Mouse (Mus musculus) spleen, postnatal 4 days (tissue): ENCODE data around the gene Elp4.

Source experiments
- DNase-seq, 2 experiments: peaks; one replicate each; pipeline ENCODE4 v3.0.0; 2022; ENCODE audit warnings: low spot score in 2 of 2

The Elp4 gene

DNA sequence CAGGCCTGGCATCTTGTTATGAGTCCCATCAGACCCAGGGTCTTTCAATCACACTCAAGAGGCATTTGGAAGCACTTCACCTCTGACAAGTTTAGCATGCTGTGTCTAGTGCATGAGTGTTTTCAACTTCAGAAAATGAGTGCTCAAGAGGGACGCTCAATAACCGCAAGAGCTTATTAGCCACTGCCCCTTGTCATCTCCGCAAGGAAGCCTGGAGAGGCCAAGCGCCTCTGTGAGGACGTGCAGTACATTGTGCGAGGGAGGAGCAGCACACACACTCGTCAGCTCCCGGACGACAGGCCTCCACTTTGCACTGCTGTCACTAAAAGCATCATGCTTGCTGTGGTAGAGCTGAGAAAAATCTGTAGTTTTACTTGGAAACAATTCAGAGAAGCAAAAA lies 177.7 kb downstream of the Elp4 start:
- no peak for DNase-seq

DNA sequence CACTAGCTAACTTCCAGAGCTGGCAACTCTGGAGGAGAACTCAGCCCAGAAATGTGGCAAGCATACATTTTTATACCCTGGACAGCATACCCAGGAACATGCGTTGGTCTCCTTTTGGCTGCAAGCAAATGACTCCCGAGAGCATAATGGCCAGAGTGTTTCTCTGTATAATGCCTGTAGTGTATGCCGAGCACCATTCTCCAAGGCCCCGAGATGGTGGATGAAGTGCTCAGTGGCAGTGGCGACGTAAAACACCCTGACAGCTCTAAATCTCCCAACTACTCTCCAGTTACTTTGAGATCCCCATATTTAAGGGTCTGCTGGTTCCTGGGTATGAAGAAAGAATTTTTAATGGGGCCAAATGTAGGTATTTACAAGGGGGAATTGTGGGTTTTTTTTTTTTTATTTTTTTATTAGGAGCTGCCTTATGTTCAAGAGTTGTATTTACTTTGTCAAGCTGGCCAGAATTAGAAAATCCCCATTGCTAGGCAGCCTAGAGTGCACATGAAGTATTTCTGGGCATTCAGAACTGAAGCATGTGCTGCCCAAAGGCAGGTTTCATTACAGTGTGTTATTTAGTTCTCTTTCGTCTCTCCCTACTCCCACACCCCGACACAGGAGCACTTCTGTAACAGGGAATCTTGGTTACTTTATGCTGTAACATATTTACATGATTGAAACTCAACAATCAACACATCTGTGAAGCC lies 188.8 kb downstream of the Elp4 start:
- no peak for DNase-seq

DNA sequence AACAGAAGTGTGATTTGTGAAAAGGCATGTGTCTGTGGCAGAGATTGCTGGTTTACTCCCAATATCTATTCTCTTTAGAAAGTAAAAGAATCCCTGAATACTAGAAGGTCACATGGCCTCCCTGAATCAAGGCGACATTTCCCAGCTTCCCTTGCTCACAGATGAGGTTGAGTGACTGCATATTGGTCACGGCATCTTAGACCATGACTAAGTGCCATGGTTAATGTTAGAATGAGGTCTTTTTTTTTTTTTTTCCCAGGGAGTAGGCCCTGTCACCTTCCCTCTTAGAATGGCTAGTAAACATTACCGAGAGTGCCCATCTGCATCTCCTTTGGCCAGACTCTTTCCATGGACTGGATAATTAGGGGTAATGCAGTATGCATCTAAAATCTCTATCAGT lies 193.9 kb downstream of the Elp4 start:
- no peak for DNase-seq

DNA sequence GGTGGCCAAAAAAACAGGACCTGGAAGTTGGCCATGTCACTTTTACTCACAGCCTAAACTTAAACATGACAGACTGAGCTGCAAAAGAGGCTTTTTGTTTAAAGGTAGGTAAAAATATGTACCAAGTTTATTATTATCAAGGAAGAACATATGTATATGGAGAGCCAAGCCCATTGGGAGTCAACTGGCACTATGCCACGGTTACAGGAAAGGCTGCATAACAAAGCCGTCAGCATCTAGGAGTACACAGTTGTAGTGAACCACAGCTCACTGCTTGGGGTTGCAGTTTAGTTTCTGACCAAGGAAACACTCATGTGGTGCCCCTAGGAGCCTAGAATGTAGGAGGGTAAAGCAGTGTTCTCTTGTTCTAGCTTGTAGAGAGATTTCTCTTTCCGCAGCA lies 195.2 kb downstream of the Elp4 start:
- no peak for DNase-seq

DNA sequence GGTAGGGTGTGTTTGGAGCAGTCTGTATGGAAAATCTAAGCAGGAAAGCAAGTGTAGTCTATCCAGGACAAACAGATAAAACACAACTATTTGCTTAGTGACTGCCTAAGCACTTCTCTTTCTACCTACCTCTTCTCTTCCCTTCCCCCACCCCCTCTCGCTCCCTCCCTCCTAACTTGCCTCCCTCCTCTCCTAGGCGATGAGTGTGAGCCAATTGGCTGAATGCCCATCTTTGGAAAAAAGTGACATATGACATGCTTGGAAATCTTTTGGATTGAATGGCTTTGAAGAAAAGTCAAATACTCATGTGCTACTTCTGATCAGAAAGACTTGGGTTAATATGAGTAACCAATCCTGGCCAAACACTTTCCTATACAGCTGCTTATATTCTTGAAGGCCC lies 199.0 kb downstream of the Elp4 start:
- DNase-seq: no peak

DNA sequence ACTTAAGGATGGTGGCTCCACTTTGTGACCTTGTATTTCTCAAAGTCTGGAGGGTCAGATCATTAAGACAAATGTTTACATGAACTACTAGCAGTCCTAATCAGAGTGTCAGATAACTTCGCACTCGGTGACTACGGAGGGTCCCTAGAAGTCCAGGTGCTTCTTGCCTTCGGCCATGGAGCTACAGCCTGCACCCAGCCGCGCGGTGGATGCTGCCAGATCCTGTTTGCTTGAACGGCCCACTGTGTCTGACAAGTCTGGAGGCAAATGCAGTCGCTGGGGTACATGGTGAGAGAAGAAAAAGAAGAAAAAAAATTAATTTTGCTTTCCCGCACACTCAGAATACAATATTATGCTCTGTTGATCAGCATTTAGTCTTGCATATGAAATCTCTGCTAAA lies 201.8 kb downstream of the Elp4 start:
- DNase-seq: no peak

DNA sequence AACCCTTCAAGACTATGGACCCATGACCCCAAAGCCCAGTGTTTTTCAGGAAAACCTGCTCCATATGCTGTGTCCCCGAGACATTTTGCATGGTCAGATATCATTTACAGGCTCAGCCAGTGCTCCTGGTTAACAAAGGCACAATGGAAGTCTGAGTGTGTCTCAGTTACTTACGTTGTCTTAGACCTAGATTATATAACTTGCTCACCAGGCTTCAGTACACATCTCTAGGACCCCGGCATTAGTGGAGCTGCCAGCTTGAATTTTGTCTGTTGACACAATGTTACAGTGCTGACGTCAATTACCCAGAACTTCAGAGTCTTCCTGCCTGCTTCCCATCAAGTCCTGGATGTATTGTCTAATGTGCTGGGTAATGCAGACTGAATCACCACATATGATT lies 202.6 kb downstream of the Elp4 start:
- DNase-seq: no peak

DNA sequence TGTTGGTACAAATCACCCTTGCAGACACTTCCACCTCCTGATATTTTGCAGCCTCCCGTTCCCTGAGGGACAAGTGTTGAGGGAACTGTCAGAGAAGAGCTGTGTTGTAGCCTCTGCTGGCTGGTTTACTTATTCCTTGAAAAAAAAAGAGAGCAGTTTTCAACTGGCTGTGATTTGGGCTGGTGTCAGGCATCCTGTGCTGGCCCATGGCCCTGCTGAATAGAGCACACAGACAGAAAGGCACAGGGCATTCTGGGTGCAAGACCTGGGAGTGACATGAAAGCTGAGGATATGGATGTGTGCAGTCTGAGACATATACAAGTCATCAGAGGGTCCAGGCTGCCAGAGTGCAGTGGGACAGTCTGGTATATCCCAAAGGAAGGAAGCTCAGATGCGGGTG lies 205.7 kb downstream of the Elp4 start:
- no peak for DNase-seq

DNA sequence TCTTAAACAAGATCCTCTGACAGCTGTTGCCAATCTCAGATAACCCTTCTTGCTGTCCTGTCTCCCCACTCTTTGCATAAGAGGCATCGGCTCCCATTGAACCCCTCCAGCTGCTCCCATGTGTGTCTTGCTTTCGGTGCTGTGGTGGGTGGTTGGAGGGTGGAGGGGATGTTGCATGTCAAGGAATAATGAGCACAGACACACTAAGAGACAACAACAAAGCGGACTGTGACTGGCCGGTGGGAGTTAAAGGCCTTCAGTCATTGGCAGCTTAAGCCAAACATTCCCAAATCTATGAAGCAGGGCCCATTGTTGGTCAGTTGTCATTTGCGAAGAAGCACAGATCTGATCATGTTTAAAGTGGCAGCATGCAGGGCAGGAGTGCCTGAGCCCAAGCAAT lies 206.6 kb downstream of the Elp4 start:
- DNase-seq: no peak

DNA sequence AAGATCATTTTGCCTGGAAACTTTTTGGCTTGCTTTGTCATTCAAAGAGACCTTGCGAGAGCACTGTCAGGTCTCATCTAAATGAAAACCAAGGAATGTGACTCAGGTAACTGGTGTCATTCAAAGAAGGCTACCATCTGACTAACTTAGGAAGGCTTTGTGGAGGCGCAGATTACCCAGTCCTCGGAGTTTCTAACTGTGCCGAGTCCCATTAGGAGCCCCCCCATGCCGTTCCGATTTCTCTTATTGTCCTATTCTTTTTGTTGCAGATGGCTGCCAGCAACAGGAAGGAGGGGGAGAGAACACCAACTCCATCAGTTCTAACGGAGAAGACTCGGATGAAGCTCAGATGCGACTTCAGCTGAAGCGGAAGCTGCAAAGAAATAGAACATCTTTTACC lies 213.1 kb downstream of the Elp4 start:
- no peak for DNase-seq

DNA sequence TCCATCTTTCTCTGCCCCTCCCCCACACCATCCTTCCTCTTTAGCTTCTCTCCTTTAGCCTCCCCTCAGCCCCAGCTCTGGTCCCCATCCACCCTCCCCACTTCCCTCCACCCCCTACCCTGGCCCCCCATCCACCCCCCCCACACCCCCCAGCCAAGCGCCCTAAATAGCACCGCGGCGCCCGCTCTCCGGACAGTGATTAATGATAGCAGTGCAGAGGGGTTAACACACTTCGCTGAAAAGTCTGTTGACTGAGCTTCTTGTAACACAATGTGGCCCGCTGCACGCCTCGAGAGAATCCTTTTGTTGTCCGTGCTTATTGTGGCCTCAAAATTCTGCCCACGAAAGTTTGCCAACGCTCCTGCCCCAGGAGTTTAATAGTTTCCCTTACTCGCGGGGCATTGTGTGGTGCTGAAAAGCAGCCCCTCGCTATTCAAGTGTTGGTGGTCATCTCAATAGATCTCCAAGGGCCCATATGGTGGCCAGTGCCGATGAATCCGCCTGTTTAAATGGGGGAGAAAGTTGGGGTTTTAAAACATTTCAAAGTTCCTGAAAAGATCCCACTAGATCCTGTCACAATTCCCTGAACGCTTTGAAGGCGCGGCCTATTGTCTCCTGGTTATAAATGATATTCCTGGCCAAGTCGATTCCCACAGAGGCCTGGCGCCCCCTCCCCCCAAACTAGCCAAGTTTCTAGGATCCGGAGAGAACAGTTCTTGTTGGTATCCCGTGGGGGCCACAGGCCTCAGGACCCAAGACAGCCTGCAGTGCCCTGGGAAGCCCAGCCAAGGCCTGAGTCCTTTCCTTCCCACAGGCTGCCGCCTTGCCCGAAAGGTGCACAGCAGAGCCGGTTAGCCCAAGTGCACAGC lies 214.4 kb downstream of the Elp4 start:
- no peak for DNase-seq

DNA sequence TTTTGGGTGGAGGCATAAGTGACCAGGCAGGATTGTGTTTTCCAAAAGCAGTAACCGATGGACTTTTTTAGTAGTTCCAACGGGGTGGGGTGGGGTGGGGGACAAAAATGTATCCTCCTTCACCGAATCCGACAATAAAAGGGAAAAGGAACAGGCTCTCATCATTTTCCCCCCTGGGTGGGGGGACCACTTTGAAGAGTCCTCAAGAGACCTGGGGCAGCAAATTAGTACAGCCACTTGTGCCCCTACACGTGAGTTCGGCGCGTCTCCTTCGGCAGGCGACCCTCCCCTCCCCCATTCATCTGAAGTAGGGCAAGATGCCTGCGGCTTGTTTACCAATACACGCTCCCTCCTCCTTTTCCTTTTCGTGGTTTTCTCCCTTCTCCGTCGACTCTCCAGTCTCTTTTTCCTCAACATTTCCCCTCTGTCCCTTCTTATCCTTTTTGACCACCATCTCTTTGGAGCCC lies 215.0 kb downstream of the Elp4 start:
- peak in 1 of 2 experiments; percentile 38 for DNase-seq

DNA sequence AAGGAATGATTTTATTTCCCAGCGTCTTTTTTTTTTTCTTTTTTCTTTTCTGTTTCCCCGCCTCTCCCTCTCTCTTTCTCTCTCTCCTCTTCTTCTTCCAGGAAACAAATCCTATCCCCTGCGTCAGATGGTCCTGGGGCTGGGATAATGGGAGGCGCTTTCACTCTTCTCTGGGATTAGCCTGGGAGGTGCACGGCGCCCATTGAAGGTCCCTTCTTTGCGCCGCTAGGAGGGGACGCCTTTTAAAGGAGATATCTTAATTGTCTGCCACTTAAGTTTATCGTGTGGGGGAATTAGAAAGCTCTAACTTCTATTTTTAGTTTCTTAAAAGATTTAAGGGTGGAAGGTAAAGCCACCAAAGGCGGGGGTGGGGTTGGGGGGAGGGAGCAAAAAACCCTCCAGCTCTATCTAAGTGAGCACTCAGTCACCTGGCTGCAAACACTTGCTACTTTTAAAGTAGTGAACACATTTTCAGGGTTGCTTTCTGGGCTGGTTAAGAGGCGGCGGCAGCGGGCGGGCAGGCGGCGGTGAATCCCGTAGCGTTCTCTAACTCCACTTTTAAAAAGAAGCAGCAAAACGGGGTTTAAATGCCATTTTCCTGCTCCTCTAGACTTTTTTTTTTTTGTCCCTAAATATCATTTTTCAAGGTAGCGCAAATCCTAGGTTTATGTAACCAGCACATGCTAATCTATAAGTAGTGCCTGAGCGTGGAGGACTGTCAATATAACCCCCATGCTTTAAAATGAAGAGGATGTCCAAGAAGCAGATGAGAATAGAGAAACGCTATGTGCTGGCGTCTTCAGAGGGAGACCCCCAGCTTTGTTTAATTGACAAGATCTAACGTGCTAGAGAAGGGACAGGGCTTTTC lies 215.7 kb downstream of the Elp4 start:
- DNase-seq: peak in 1 of 2 experiments; percentile 25

DNA sequence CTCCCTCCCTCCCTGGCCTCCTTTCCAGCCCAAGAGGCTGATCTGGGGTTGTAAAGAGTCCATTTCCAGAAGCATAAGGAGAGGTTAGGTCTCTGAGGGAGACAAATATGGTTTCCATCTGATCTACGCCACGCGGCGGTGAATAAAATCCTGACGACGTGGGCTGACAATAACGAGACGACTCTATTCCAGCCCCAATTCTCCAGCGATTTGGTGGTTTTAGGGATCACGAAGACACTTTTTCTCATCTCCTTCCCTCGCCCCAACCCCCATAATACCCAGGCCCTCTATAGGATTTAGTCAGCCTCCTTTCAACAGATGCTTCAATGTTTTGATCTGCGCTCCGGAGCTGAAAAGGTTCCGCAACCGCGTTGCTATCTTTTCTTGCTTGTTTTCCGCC lies 216.4 kb downstream of the Elp4 start:
- DNase-seq: no peak

DNA sequence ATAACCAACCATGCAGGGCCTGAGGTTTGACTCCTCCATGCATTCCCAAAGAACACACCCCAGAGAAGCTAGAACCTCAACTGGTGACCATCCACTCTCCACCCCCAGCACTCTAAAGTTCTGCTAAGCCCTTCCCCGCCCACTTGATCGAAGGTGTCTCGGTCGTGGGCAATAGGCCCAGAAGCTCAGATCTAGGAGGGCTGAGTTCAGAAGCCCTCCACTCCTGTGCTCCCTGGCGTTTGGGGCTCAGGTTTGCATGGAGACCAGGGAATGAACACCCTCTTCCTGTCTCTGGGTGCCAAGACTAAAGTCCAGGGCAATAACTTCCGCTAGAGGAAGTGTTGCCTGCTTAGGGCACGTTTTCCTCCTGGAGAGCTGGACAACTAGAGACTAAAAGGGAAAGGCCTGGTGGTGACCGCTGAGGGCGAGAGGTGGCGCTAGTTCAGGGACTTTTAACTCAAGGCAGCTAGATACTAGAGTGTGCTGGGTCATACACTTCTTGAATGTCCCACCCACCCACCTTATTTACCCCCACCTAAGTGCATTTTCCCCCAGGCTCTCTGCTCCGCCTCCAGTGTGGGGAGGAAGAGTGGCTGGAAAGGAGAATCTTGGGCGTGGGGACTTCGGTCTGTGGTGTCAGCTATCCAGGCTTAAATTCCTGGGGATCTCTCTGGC lies 216.9 kb downstream of the Elp4 start:
- no peak for DNase-seq

DNA sequence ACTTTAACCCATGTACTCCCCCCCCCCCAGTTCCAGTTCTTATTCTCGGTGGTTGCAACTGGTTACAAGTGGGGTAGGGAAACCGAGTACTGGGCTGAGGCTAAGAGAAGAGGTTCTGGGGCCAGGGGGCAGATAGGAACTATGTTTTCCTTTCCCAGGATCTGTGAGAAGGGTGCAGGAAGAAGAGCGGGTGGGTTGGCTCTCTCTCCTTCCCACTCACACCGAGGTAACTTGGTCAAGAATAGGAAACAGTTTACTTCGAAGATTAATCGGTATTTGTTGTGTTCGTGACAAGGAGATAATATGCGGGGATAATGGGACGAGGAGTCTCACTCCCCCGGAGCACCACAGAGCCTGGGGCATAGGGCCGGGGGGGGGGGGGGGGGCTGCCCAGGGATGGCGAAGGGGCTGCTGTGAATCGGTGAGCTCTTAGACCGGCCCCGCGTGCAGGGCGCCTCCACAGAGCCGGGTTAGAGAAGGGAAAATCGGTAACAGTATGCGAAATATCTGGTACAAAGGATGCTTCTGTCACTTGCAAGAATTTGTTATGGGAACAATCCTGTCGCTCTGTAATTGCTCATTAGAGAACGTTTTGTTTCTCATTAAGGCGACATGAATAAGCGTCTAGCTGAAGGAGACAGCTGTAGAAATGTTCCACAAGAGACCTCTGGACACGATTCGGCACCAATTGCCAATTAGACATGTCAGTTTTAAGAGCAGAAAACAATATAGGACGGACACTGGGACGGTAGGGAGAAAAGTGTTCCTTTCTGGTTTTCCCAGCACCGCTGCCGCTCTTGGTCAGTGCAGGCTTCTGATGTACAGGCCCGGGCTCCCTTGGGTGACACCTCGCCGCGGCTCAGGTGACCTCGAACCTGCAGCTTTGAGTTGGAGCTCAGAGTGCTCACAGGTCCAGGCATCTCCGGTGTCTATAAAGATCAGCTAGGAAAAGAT lies 217.7 kb downstream of the Elp4 start:
- no peak for DNase-seq

DNA sequence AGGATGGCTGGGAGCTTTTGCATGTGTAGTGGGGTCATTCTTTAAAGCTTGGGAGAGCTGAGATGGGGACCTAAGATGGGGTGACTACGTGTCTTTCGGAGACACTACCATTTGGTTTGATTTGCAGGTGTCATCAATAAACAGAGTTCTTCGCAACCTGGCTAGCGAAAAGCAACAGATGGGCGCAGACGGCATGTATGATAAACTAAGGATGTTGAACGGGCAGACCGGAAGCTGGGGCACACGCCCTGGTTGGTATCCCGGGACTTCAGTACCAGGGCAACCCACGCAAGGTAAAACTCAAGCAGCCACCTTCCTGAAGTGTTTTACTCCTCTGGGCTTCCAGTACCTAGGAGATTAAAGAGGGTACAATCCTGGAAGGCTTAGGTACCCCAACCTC lies 218.7 kb downstream of the Elp4 start:
- no peak for DNase-seq

DNA sequence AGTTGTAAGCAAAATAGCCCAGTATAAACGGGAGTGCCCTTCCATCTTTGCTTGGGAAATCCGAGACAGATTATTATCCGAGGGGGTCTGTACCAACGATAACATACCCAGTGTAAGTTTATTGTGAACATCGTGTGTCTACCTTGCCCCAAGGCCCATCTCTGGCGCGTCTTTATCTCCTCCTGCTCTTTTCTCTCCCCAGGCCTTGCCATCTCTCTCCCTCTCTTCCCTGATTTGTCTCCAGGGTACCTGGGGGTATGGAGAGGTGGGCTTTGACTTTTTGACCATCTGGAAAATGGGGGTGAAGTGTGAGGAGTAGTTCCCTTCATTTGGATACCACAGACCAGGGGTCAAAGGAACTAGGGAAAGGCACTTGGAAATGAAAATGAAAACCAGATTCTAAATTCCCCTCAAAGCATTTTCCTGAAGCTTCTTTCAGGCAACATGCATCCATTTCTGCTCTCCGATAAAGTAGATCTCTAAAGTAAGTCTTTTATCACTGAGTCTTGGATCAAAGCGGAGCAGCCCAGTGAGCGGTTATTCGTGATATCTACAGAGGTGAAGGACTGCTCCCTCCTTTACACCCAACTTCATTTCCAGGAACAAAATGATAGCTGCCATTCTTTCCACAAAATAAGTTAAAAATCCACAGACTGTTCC lies 219.2 kb downstream of the Elp4 start:
- DNase-seq: no peak

DNA sequence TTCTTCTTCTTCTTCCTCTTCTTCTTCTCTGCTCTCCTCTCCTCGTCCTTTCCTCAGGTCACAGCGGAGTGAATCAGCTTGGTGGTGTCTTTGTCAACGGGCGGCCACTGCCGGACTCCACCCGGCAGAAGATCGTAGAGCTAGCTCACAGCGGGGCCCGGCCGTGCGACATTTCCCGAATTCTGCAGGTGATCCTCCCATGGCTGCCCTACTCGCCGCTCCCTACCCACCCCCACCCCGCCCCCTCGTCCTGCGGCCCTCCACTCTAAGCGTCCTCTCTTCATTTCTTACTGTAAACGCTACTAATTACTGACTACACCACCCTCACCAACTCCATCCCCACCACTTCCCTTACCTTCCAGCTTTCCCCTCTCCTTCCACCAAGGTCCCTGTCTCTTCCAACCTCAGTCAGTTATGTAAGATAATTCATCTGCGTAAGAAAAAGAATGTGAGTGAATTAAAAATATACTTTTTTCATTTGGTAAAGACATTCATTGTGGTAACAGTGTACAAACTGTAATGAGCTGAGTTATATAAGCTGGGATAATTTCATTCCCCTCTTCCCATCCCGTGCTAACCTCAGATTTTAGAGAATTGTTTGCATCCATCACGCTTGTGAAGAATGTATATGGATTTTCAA lies 220.5 kb downstream of the Elp4 start:
- no peak for DNase-seq
